Mouse (Mus musculus) C2C12 (cell line): Measurements from ENCODE around the gene Cic.

Source experiments
- CTCF ChIP-seq: IDR thresholded peaks from one replicate; pipeline ENCODE4 v1.5.1; 2011; ENCODE audit not compliant: control insufficient read depth, insufficient read depth, insufficient read length
- FOSL1 ChIP-seq: IDR thresholded peaks from one replicate; pipeline ENCODE4 v1.8.0; 2011; ENCODE audit warnings: mild to moderate bottlenecking, low read length; ENCODE audit not compliant: poor library complexity, insufficient read depth, severe bottlenecking

DNA sequence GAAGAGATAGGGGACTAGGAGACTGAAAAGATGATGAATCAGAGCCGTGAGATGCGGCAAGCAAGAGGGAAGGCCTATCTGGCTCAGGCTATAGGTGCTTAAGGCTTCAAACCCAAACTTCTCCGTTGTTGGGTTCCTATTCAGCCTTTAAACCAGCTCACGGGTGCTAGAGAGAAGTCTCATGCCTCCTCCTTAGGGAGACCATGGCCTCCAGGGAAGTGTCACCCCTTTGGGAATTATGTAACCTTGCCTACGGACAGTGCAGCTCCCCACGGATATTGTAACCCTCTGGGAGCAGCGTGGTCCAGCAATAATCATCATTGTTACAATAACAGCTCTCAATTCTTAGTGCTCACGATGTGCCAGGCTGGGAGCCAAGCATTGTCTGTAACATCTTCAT lies 15.7 kb upstream of the Cic start:
- TF ChIP-seq CTCF (no peak), FOSL1 (no peak)
